Mouse (Mus musculus): ENCODE measurements around the gene Fgb.

The Fgb gene

GRCm38 (mm10) chr3:83027546-83028251, 22.0 kb downstream of the Fgb start:
- DNase-seq (ENCODE audit: low read depth, low spot score), result no peak

- no peak for DNase-seq (ENCODE audit: low read depth, low spot score)
Observed at GRCm38 (mm10) chr3:83025475-83026301, 24.0 kb downstream of the Fgb start, which contains the start of gene Fga. Gene Fga (plus strand): TSS chr3:83026076.

DNA sequence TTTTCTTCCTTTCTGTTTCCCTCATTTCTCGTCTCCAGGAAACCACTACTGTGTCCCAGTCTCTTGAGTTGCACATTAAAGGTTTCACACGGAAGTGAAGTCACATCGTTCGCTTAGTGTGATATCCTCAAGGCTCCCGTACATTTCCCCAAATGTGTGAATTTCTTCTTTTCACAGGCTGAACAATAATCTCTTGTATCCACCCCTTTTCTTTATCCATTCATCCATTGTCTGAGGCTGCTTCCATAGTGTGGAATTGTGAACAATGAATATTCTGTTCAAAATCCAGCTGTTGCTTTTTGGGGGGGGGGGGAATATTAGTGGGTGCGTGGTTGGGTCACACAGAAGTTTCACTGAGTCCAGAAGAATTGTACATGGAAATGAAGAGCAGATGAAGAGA, 24.6 kb downstream of the Fgb start:
- no peak for DNase-seq (ENCODE audit: low read depth, low spot score)

- no peak for DNase-seq (ENCODE audit: low read depth, low spot score)
Observed at GRCm38 (mm10) chr3:83021176-83021575, 28.5 kb downstream of the Fgb start.

GRCm38 (mm10) chr3:83020387-83020786, 29.3 kb downstream of the Fgb start:
- DNase-seq (ENCODE audit: low read depth, low spot score), result no peak

DNA sequence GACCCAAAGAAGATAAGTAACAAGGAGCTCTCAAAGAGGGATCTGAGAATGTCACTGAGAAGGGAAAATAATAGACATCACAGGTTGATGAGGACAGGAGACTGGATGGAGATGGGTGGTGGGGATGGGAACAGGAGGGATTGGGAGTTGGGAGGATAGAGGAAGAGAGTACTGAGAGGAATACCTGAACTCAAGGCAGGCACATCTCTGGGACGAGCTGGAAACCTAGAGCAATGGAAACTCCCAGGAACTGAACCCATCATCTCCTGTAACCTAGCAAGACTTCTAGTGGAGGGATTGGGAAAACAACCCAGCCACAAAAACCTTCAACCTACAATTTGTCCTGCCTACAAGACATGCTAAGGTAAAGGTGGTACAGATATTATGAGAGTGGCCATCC, 33.4 kb downstream of the Fgb start:
- no peak for DNase-seq (ENCODE audit: low read depth, low spot score)

- DNase-seq (ENCODE audit: low read depth, low spot score), result no peak
Observed at GRCm38 (mm10) chr3:83013951-83014350, 35.7 kb downstream of the Fgb start.

DNA sequence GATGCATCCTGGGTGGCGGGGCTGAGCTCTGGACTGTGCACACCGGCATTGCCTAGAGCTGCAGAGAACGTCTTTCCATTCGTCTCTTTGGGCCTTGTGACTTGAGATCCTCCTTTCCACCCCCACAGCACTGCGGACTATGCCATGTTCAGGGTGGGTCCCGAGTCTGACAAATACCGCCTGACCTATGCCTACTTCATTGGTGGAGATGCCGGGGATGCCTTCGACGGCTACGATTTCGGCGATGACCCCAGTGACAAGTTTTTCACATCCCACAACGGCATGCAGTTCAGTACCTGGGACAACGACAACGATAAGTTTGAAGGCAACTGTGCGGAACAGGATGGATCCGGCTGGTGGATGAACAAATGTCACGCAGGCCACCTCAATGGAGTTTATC, 37.0 kb downstream of the Fgb start:
- no peak for DNase-seq (ENCODE audit: low read depth, low spot score)

DNA sequence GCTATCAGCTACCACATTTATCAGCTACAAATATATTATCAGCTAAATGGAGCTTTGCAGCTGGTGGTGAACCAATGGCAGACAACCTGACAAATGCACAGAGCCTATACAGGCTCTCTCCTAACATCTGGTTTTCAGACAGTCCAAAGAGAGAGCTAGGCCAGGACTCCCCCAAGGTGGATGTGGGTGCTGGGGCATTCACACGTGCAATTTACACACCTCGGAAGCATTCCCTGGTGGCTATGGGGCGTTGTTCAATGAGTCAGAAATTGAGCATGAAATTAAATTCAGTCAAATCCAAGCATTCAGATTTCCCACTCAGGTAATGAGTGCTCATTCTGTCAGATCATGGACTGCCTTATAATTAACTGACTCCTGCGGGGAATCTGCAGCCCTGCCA, 38.1 kb downstream of the Fgb start:
- DNase-seq (ENCODE audit: low read depth, low spot score), result no peak

DNA sequence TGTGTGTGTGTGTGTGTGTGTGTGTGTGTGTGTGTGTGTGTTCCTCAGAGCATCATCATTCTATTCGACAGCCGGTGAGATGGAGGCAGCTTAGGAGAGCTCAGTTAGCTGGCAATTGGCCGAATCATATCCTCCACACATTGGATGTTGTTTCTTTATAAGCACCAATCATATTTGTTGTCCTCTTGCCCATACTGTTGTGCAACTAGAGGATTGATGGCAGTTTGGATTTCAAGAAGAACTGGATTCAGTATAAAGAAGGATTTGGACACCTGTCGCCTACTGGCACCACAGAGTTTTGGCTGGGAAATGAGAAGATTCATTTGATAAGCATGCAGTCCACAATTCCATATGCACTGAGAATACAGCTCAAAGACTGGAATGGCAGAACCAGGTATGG, 38.5 kb downstream of the Fgb start:
- no peak for DNase-seq (ENCODE audit: low read depth, low spot score)

DNA sequence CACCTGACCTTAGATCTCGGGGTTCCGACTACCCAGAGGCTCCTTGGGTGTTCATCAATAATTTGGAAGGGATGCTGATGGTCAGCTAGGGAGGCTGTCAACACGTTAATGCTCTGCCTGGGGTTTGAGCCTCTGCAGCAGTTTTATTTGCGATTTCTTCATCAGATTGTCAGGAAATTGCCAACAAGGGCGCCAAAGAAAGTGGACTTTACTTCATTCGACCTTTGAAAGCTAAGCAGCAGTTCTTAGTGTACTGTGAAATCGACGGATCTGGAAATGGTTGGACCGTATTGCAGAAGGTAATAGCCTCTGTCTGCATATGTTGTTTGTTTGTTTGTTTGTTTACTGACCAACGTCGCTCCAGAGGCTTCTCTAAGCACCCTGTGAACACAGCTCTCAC, 39.4 kb downstream of the Fgb start:
- no peak for DNase-seq (ENCODE audit: low read depth, low spot score)

DNA sequence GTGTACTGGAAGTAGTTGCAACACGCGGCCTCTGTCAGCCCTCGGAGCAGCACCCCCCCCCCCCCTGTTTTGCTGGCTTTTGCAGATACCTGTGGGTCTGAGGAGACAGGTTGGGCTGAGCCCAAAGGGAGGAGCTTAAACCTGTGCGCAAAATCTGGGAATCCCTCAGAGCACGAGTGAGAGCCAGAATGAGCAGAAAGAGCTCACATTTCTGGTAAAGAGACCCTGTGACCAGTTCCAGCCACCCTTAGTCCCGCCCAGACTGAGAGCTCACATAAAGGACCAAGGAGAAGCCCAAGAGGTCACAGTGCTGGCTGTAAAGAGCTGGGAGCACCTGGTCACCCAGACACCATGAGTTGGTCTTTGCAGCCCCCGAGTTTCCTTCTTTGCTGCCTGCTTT, 42.1 kb downstream of the Fgb start, which contains the start of gene Fgg:
Gene Fgg, plus strand, starts transcription at position 168 of the 400 bp plus-strand sequence.
- DNase-seq (ENCODE audit: low read depth, low spot score), result no peak

- no peak for DNase-seq (ENCODE audit: low read depth, low spot score)
Observed at GRCm38 (mm10) chr3:83004801-83005200, 44.9 kb downstream of the Fgb start.

- no peak for DNase-seq (ENCODE audit: low read depth, low spot score)
Observed at GRCm38 (mm10) chr3:83003068-83003467, 46.6 kb downstream of the Fgb start.

DNA sequence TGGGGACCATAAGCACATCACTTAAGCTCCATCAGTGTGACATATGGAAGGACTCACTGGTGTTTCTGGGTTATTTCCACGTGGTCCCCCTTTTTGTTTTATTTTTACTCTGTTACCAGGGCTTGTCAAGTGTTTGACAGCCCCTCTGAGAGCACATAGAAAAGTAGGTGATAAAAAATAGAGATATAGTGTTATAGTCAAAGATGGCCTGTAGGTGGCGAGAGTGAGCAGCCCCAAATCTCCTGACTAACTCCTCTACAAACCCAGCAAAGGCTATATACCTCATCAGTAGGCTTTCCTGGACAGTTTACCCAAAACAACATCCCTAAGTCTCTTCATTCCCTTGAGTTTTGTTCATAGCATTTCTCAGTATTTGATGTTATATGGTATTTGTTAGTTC, 47.5 kb downstream of the Fgb start:
- DNase-seq (ENCODE audit: low read depth, low spot score), result no peak

DNA sequence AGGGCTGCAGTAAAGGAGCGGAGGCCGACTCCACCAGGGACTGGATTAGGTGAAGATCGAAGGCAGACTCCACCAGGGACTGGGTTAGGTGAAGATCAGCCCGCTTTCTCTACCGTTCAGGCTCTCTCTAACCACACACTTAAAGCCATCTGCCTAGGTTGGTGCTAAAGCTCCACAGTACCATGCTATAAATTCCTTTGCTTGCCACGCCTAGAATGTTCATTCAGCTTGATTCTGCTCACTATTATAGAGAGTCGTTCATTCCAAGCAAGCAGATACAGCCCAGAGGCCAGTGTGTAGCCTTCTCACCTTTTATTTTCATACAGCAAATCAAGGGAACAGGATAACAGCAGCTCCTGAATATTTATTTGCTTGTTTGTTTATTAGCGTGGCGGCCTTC, 49.7 kb downstream of the Fgb start:
- DNase-seq (ENCODE audit: low read depth, low spot score), result no peak

DNA sequence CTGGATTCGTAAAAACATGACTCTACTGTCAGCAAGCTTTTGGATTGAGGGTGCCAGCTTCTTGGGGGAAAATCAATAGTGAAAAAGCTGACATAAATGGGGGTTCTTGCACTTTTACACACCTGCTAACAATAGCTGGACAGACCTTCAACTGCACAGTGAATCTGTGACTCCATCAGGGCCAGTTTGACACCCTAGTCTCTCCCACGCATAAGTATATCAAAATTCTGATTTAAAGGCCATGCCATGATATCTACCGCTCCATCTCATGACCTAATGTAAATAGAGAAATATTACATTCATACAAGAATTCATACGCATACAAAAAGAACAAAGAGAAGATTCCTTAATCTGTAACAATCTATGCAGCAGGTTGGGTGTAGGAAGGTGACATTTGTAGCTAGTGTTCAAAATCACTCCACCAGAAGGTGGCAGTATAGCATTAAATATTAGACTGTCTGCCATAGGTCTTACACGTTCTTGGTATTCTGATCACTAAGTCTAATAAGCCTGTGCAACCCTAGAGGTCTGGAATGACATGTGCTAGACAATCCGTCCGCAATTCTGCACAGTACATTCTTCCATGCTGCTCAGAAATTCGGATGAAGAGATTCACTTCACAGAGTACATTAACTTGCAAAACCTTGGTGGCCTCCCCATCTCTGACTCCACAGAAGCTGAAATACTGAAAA, 50.7 kb downstream of the Fgb start:
- DNase-seq (ENCODE audit: low read depth, low spot score), result peak; percentile 31

- DNase-seq (ENCODE audit: low read depth, low spot score), result no peak
Observed at GRCm38 (mm10) chr3:82996656-82997055, 53.0 kb downstream of the Fgb start.

- DNase-seq (ENCODE audit: low read depth, low spot score), result peak; percentile 38
Observed at GRCm38 (mm10) chr3:82995368-82995767, 54.3 kb downstream of the Fgb start.

- DNase-seq (ENCODE audit: low read depth, low spot score), result no peak
Observed at GRCm38 (mm10) chr3:82992956-82993355, 56.7 kb downstream of the Fgb start.

GRCm38 (mm10) chr3:82991963-82992362, 57.7 kb downstream of the Fgb start:
- DNase-seq (ENCODE audit: low read depth, low spot score), result no peak
